Mouse (Mus musculus): ENCODE measurements around the gene Megf11.
"Not testable (repeated sequence)": the region's sequence is repeated elsewhere in the genome, so short reads cannot be mapped to it uniquely, and the experiment has no call there.

Megf11 gene

DNA sequence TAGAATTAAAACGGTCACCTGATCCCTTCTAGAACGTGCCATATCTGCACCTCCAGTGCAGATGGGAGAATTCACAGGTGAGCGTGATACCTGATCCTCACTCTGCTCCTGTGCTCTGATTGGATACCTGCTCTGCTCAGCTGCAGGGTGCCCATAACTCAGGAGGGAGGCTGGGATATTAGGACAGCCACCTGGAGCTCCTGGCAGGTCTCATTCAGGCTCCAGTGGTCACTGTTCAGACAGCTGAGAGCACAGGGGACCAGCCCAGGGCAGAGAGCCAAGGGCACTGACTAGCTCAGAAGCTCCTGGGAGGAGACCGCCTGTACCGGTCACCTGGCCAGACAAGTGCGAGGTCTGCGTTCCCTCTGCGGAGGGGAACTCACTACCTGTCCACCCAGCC, 80.7 kb downstream of the Megf11 start:
- in situ Hi-C loops (cut with MboI) = no loop called here

DNA sequence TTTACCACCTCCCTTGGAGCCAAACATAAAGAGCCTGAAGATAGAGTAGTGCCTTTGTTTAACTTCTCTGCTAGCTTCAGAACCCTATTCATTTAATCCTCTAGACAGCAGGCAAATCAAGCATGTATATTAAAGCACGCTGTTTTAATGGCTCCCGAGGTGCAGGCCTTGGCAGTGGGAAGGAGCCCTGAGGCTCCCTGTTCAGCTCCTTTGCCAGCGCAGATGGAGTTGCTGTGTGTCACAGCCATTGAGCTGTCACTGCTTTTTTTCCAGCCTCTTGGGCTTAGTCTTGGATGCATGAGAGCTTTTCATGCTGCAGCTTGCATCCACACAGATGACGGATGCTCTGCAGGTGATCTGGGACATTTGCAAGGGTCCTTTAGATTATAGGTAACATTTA, 81.1 kb downstream of the Megf11 start:
- in situ Hi-C loops (cut with MboI) = no loop called here

DNA sequence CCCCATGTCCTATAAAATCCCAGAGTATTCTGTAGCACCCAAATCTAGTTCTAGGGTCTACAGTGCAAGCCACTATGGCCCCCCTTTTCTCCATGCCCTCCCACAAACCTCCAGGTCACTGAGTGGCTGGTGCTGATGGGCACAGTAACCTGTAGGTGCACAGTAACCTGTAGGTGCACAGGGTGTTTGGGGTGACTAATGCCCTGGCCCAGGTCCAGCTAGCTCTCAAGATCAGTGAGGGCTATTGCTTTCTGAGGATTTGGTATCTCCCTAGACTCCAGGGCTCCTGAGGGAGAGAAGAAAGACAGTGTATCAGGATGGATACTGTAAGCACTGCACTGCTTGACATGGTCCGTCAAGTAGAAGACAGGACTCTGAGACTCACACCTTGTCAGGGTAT, 85.4 kb downstream of the Megf11 start:
- in situ Hi-C loops (cut with MboI) = no loop called here

DNA sequence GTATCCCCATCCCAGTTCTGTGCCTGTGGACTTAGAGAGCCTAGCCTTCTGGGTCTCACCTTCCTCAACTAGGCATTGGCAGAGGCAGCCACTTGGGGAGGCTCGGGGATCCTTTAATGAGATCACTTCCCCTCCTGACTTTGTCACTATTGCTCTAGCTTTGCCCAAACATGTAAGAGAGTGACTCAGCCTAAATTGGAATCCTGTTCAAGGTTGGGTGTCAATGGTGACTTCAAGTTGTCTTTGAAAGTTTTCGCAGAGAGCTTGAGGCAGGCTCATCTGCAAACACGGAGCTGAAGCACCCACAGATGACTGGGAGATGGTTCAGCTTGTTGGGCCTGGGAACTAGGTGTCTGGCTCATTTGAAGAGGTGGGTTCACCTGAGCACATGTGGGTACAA, 85.9 kb downstream of the Megf11 start:
- in situ Hi-C loops (cut with MboI) = no loop called here

DNA sequence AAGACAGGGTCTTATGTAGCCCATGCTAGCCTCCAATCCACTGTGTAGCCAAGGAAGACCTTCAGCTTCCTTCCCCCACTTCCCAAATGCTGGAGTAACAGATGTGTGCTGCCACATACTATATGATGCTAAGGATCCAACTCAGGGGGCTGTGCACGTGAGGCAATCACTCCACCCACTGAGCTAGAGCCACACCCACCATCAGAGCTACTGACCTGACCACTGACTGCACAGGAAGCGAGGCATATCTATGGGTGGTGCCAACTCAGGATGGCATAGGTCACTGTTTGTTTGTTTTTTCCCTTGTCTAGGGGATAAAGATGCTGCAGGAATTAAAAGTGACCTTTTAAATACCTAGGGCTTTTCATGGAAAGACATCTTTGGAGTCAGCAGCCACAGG, 86.7 kb downstream of the Megf11 start:
- in situ Hi-C loops (cut with MboI) = no loop called here

DNA sequence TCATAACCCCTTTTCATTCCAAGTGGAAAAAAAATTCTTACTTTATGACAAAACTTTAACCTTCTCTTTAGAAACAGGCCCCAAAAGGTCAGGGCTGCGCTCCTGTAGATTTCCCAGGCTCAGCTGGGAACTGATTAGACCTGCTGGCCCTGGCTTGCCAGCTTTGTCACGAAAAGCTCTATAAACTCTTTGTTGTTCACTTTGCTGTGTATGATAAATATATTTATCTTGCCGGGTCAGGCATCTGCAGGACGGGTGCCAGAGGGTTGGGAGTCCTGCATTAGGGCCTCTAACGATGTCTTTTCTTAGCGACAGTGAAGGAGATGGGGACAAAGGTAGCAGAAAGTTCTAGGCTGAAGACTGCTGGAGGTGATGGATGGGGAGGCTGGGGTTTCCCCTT, 87.3 kb downstream of the Megf11 start:
- in situ Hi-C loops (cut with MboI) = no loop called here

DNA sequence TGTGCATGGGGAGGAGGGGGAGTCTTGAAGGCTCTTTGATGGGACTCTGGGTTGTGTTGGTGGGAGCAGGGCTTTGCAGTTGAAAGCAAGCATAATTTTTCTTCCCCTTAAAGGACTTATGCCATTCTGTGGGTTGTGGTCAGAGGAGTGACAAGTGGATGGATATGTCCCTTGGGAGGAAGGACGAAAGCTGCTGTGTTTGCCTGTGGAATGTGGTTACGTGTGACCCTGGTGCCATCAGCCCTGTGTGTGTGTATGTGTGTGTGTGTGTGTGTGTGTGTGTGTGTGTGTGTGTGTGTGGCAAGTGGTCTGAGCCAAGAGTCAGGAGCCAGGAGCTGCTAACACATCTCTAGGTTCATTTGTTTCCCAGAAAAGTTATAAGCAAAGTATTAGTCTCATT, 87.7 kb downstream of the Megf11 start:
- in situ Hi-C loops (cut with MboI) = no loop called here

DNA sequence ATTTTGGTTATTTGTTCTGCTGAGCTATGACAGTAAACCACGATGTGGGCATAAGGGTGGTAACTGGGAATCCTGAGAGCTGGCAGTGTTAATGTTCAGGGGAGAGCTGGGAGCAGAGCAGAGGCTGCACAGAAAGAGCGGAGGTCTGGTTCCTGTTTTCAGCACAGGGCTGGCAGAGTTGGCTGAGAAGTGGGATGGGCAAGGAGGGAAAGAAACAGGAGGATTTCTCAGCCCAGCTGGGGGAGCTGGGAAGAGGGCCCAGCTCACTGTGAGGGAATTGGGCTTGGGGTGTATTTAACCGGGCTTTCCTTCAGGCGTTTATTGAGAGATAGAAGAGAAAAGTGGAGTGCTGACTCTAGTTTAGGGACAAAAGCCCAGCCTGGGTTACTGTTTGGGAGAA, 88.3 kb downstream of the Megf11 start:
- in situ Hi-C loops (cut with MboI) = no loop called here

DNA sequence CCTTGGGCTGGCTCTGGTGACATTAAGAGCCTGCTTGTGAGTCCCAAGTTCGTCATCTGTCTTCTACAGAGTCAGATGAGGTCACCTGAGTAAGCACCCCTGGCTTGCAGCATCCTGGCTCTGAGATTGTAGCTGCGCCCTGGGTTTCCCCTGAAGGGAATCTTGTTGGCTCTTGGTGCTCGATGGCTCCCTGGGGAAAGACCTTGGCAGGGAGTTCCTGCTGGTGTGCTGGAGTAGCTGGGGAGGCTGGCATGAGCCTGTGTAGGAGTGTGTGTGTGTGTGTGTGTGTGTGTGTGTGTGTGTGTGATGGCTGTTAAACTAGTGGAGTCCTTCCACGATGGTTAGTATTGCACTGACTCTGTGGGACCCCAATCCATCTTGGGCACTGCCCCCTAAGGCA, 88.7 kb downstream of the Megf11 start:
- in situ Hi-C loops (cut with MboI) = no loop called here

DNA sequence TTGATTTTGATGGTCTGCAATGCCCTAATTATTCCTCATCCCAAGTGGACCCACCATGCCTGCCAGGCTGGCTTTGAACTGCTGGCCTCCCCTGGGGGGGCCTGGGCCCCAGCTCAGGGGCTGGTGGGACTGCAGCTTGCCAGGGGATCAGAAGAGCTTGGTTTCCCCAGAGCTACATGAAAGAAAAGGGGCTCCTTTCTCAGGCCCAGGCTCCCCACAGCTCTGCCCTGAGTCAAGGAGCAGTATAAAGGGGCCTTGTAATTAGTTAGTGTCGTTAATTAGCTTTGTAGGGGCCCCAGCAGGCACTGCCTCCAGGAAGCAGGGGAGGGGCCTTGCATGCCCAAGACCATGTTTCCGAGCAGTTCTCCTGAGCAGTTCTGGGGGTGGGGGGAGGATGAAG, 90.5 kb downstream of the Megf11 start:
- in situ Hi-C loops (cut with MboI) = no loop called here

DNA sequence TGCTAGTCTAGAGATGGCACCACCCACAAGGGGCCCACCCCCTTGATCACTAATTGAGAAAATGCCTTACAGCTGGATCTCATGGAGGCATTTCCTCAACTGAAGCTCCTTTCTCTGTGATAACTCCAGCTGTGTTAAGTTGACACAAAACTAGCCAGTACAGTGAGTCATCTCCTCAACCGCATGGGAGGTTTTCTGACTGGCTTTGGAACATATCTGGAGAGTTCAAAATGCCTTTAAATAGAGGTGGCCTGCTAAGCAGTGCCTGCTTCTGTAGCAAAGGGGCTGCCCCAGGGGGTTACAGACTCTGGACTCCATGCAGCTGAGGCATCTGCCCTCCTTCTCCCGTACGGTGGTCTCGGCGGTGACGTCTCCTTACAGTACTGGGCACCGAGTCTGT, 92.0 kb downstream of the Megf11 start:
- in situ Hi-C loops (cut with MboI) = not testable (repeated sequence)

DNA sequence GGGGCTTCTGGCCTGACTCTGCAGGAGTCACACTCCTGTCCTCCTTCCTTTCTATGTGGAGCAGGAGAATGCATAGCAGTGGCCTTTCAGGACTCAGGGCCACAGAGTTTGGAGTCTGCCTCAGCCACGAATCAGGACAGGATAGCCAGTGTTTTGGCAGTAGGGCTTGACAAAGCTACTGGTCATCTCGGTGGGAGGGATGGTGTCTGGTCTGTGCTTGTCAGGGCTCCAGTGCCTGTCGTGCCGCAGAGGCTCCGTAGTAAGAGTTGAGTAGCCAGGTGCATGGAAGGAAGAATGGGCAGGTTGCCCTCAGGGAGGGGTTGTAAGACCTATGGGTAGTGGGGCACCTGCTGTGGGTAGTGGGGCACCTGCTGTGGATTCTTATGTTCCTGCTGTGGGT, 96.7 kb downstream of the Megf11 start:
- in situ Hi-C loops (cut with MboI) = no loop called here

DNA sequence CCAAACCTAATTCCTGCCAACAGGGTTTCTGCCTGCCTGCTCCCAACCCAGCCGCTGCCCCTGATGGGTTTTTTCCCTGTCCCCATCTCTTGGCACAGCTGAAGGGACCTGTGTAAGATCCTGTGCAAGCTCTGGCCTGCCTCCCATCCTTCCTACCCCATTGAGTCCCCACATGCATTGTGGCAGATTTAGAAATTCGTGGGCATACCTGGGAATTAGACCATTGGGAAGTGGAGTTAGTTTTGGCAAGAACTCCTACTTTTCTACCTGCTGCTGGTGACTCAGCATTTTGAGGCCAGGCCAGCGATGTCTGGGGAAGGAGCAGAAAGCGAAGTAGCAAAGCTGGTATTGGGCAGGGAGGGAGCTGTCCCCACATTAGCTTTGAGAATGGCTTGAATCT, 102.0 kb downstream of the Megf11 start:
- in situ Hi-C loops (cut with MboI) = no loop called here

DNA sequence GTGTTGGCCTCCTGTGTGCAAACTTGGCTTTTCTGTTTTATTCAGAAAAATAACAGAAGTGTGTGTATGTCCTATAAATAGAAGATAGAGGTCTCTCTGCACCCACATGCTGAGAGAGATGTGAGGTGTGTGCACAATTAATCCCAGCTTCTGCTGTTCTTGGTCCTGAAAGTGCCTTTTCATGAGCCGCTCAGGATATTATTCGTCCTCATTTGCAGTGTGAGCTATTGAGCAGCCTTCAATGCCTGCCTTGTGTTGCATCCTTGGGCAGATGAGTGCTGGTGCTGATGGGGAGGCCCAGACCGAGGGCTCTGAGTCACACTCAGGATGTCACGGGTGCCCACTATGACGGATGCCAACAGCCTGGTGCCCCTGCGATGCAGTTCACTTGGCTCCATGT, 109.2 kb downstream of the Megf11 start:
- in situ Hi-C loops (cut with MboI) = no loop called here

DNA sequence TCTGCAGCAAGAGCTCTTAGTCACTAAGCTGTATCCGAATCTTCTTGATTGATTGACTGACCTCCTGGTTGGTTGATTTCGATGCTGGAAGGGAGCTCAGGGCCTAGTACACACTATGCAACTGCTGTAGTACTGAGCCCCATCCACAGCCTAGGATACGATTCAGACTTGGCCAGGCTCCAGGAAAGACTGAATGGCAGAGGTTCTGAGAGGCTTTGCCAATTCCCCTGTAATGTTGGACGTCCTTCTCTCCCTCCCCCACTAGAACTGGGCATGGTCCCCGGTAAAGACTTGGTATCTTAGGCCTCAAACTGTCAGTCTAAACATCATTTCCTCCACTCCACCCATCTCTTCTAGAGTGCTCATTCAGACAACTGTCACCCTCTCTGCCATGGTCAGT, 113.5 kb downstream of the Megf11 start:
- in situ Hi-C loops (cut with MboI) = no loop called here

DNA sequence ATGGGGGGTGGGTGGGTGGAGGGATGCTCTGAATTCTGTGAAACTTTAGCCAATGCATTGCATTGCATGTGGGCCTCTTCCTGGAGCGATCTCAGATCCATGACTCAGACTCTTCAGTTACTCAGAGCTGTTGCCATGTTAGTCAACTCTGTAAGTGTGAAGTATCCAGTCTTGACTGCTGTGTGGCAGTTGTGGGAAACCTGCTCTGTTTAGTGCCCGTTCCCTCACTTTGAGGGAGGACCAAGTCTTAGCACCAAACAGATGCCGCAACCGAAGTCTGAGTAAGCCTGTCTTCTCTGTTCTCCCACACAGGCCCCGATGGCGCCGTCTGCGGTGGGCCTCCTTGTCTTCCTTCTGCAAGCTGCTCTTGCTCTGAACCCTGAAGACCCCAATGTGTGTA, 115.8 kb downstream of the Megf11 start:
- in situ Hi-C loops (cut with MboI) = no loop called here

DNA sequence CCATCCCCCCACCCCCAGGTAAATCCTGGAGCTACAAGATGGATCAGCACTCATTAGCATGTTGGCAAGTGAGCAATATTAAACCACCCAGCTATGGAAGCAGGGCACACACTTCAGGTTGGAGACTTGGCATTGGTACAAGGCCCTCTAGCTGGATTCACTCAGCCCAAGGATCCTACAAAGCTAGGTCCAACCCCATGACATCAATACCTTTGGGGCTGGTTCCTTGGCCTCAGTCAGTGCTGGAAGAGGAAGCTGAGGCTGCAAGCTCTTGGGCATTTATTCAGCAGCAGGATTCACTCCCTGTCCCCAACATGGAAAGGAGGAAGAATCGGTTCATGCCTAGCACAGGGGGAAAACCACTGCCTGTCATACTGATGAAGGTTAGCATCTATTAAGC, 118.6 kb downstream of the Megf11 start:
- in situ Hi-C loops (cut with MboI) = no loop called here

DNA sequence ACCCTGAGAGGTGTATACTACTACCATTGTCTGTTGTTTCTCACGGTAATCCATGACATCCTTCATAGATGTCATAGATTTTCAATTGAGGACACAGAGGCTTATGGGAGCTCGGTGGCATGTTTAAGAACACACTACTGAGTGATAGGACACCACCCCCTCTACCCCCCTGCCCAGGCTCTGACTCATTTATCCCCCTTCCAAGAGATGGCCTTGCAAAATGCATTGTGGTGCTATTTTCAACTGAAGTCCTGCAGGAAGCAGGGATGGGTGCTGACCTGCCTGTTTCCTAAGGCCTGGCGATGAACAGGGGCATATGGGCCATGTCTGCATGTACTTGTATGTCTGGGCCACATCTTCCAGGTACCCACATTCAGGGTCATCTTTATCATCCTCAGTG, 119.0 kb downstream of the Megf11 start:
- in situ Hi-C loops (cut with MboI) = no loop called here

DNA sequence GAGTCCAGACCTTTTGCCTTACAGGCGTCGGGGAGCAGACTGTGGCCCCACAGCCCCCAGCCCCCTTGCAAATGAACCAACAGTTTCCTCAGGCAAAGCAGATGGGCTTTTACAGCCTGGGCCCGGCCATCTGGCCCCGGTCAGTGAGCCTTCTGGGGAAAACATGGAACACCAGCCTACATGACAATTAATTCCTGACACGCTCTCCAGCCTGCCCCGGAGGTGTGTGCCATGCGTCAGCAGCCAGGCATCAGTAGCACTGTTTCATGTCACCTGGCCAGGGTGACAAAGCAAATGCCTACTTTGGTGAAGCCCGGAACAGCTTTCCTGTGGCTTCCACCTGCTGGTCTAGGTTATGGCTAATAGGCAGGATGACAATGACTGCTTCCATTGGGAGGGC, 119.5 kb downstream of the Megf11 start:
- in situ Hi-C loops (cut with MboI) = no loop called here

DNA sequence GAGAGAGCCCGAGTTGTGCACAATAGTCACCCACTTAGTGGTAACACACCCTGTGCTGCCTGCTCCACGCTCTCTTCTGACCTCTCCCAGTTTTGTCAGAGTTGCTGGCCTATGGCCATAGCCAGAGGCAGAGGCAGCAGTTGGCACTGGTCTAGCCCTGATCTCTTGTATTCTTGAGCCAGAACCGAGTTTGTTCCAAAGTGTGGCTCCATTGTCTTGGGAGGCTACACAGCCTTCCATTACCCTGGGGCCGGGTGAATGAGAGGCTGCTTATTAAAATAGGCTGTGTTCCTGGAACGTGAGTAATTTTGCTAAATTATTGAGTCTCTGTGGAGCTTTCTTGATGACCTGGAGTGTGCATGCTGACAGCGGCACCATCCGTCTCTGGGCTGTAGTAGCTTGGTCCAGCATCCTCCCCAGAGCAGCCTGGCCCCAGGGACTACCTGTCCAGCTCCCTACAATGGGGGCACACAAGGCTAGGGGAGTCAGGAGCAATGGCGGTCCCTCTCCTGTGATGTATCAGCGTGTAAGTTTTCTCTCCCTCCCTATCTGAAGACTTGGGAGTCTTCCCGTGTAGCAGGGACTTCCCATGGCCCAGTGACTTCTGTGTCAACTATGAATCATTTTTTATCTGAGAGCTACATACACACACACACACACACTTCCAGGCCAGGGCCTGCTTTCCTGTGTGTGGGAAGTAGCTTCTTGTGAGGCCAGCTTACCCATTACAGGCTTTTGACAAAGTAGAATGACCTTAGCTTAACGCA, 121.2 kb downstream of the Megf11 start:
- in situ Hi-C loops (cut with MboI) = no loop called here

DNA sequence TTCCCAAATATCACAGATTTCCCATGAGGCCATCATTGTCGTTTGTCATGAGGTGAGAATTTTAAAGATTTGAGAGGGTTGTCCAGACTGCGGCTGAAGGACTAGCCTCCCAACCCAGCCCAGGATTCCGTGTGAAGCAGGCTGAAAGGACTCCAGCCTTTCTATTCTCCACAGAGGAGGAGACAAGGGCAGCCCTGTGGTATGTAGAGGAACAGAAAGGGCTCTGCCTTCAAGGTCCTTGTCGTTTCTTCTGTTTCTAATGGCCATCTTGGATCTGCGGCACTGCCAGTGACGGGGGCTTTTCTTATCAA, 121.7 kb downstream of the Megf11 start:
- in situ Hi-C loops (cut with MboI) = no loop called here

DNA sequence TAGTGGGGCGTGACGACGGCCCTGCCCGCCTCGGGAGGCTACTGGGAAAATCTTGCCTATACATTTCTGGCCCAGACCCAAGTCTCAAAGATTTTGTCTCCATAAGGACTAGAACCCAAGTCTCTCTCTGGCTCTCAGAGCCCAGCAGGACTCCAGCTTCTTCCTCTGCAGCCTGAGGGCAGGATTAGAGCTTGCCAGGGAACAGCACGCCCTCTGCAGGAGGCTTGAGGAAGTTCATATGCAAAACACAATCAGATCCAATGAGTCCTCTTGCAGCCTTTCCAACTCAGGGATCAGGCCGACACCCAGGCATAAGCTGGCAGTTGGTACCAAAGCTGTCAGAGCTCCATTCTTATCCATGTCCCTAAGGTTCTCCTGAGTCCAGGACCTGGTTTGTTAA, 122.6 kb downstream of the Megf11 start:
- in situ Hi-C loops (cut with MboI) = no loop called here

DNA sequence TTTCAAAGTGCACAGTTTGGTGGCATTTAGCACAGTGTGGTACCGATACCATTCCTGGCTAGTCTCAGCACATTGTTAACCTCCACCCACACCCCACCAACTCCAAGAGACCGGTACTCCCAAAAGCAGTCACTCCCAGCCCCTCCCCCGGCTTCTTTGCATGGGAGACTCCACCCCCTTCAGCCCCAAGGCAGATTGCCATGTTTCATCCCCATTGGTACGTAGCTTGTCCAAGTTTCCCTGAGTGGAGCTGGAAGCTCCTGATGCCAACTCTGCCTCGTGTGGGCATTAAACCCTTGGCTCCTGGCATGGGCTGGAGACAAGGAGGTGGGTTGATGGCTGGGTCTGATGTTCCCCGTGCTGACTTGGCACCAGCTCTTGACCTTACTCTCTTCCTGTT, 129.4 kb downstream of the Megf11 start:
- in situ Hi-C loops (cut with MboI) = no loop called here

DNA sequence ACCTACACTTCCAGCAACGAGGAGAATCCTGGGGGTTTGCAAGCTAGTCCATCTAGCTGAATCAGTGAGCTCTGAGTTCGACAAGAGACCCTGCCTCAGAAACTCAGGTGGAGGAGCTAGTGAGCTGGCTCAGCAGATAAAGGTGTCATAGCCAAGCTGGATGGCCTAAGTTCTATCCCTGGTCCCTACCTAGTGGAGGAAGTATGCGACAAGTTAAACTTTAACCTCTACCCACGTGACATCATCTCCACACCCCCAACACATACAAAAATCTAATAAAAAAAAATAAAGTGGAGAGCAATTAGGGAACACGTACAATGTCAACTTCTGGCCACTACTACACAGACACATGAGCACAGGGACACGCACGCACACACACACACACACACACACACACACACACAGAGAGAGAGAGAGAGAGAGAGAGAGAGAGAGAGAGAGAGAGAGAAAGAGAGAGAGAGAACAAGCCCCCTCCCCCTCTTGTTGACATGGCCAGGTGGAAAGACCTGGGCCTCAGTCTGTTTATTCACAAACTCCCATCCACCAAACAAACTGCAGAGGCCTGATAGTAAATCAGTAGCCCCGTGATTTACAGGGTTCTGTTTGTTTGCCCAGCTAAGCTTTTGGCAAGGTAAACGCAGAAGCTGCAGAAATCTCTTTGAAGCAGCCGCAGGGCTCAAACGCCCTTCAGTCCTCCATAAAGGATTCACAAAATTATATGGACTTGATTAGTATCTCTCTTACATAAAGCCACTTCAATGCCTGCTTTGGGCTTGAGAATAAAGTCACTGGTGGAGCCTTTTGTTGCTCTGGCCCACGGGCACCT, 134.7 kb downstream of the Megf11 start:
- in situ Hi-C loops (cut with MboI) = no loop called here

All from mature B cell (primary cell).